Mouse (Mus musculus): ENCODE results near the gene Peg10. TPM values are rescaled to one million over a fixed set of nuclear protein-coding genes. Genes with fewer than 3 reads are reported as not detected.
"Not testable (repeated sequence)": the region's sequence is repeated elsewhere in the genome, so short reads cannot be mapped to it uniquely, and the experiment has no call there.

Peg10 gene
- total RNA-seq, 2 experiments from 2014 or later, result 0.19 TPM; not detected in 1

DNA sequence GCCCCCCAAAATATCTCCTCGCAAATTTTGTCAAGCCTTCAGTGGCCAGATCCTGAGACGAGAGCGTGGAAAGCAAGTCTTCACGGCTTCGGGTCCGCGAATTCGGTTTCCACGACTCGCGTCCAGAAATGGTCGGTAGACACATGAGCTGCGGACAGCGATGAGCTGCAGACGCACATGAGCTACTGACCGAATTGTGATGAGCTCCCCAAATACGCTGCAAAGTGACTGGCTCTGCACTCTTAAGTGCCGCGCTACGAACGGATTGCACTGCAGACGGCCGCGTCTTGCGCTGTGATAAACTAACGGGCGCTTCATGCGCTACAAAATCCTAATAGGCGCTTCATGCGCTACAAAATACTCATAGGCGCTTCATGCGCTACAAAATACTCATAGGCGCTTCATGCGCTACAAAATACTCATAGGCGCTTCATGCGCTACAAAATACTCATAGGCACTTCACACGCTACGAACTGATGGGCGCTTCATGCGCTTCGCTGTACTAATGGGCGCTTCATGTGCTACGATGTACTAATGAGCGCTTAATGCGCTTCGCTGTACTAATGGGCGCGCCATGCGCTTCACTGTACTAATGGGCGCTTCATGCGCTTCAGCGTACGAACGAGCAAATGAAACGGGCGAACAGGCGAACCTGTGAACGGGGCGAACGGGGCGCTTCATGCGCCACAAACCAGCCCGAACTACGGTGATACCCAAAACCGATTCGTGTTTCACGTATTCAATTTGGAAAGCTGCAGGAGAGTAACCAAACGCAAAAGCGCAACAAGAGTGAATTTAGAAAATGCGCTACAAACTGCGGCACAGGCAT, 785 bp downstream of the Peg10 start:
- no peak for ATAC-seq (replicated peaks; ENCODE audit: low FRiP score, poor library complexity, severe bottlenecking)

DNA sequence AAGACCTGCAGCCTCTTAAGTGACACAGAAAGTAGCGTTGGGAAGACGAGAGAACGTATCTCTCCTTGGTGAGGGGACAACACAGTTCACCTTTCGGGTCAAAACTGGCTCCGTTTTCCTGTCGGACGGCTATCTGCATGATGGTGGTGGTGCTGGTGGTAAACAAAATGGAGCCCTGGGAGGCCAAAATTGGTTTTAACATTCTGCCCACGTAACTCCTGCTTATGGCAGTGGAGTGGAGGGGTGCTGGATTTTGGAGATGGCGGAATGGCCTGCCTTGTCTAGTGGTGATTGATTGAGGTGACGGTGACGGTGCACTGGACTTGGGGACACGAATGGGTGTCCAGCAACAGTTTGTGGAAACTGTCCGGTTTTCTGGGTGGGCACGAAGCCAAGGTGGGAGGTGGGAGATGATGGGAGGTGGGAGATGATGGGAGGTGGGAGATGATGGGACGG, 1.4 kb downstream of the Peg10 start:
- ATAC-seq (replicated peaks; ENCODE audit: low FRiP score, poor library complexity, severe bottlenecking), result no peak

DNA sequence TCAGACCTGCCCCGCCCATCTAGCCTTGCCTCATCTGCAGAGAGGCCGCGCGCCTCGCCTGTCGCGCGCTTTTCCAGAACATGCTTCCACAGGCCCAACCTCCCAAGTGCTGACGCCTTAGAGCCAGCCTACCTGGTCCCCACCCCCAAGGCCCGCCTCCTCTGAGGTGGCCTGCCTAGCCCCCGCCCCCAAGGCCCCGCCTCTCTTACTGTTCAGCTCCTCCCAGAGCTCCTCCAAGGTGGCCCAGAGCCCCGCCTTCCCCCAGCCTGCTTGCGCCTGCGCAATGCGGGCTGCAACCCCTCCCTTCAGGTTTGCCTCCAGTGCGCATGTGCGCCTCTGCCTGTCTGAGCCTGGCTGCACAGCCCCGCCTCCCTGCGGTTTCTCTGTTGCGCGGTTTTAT, 2.0 kb downstream of the Peg10 start:
- ATAC-seq (replicated peaks; ENCODE audit: low FRiP score, poor library complexity, severe bottlenecking), result peak; percentile 83

DNA sequence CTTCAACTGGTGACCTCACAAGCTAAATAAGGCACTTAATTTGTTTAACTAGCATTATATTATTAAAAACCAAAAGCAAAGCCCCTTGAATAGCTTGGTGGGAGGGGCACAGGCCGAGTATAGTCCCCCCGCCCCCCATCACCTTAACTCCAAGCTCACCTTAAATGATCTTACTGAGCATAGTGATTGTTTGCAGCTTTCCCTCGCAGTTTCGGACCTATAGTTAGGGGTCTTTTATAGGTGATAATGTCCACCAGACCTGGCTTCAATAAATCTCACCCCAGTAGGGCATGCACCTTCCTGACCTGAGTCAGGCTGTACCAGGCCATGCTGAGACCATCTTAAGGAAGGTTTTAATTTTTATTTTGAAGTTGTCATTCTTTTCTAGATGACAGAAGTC, 4.2 kb downstream of the Peg10 start:
- no peak for ATAC-seq (replicated peaks; ENCODE audit: low FRiP score, poor library complexity, severe bottlenecking)

DNA sequence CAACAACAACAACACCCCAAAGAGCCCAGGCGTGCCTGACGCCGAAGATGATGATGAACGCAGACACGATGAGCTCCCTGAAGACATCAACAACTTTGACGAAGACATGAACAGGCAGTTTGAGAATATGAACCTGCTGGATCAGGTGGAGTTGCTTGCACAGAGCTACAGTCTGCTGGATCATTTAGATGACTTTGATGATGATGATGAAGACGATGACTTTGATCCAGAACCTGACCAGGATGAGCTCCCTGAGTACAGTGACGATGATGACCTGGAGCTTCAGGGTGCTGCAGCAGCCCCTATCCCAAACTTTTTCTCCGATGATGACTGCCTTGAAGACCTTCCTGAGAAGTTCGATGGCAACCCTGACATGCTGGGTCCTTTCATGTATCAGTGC, 7.2 kb downstream of the Peg10 start:
- no peak for ATAC-seq (replicated peaks; ENCODE audit: low FRiP score, poor library complexity, severe bottlenecking)

DNA sequence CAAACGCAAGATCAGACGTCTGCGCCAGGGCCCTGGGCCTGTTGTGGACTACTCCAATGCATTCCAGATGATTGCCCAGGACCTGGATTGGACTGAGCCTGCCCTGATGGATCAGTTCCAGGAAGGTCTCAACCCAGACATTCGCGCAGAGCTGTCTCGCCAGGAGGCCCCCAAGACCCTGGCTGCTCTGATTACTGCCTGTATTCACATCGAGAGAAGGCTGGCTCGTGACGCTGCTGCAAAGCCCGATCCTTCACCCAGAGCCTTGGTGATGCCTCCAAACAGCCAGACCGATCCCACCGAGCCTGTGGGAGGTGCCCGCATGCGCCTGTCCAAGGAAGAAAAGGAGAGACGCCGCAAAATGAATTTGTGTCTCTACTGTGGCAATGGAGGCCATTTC, 7.8 kb downstream of the Peg10 start:
- no peak for ATAC-seq (replicated peaks; ENCODE audit: low FRiP score, poor library complexity, severe bottlenecking)

DNA sequence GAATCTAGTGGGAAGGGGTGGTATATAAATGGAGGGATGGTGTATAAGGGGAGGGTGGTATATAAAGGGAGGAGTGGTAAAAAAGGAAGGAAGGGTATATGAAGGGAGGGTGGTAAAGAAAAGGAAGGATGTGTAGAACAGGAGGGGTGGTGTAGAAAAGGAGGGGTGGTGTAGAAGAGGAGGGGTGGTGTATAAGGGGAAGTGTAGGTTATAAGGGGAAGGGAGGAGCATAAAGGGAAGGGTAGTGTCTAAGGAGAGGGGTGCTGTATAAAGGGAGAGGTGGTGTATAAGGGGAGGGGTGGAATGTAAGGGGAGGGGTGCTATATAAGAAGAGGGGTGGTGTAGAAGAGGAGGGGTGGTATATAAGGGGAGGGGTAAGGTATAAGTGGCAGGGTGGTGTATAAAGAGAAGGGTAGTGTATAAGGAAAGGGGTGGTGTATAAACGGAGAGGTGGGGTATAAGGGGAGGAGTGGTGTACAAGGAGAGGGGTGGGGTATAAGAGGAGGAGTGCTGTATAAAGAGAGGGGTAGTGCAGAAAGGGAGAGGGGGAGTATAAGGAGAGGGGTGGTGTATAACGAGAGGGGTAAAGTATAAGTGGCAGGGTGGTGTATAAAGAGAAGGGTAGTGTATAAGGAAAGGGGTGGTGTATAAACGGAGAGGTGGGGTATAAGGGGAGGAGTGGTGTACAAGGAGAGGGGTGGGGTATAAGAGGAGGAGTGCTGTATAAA, 14.5 kb downstream of the Peg10 start:
- not testable (repeated sequence) for ATAC-seq (replicated peaks; ENCODE audit: low FRiP score, poor library complexity, severe bottlenecking)

DNA sequence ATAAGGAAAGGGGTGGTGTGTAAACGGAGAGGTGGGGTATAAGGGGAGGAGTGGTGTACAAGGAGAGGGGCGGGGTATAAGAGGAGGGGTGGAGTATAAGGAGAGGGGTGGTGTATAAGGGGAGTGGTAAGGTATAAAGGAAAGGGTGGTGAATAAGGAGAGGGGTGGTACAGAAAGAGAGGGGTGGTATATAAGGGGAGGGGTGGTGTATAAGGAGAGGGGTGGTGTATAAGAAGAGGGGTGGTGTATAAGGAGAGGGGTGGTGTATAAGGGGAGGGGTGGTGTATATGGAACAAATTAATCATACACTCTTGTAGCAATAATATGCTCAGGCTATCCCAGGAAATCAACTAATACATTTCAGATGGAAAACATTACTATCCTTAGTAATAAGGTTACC, 15.1 kb downstream of the Peg10 start:
- ATAC-seq (replicated peaks; ENCODE audit: low FRiP score, poor library complexity, severe bottlenecking), result peak; percentile 84

DNA sequence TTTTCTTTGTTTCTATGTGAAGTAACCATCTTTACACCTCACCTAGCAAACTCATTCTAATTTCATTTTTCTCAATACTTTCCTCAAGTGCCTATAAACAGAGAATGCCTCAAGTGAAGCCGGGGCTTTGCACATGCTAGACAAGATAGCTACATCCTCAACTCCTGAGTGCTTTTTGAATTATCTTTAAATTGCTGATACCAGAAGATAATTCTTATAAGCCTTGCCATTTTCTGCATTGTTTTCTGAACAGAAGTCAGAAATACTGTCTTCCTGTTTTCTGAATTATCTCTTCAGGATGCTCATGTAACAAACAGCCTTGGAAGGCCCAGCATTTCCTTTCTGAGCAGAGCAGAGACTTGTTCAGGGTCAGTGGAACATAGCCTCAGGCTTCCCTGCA, 49.2 kb downstream of the Peg10 start:
- no peak for ATAC-seq (replicated peaks; ENCODE audit: low FRiP score, poor library complexity, severe bottlenecking)

DNA sequence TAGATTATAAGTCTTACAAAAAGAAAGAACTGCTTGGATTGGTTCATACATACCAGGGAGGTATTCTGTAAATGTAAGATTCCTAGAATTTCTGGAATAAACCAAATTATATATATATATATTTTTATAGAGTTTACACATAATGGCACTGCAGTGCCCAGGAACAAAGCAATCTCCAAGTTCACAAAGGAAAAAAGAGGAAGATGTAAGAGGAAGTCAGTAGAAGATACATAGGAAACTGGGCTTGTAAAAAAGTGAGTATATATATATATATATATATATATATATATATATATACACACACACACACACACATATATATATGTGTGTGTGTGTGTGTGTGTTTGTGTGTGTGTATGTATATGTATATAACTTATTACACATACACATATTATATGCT, 50.2 kb downstream of the Peg10 start:
- ATAC-seq (replicated peaks; ENCODE audit: low FRiP score, poor library complexity, severe bottlenecking), result not testable (repeated sequence)

DNA sequence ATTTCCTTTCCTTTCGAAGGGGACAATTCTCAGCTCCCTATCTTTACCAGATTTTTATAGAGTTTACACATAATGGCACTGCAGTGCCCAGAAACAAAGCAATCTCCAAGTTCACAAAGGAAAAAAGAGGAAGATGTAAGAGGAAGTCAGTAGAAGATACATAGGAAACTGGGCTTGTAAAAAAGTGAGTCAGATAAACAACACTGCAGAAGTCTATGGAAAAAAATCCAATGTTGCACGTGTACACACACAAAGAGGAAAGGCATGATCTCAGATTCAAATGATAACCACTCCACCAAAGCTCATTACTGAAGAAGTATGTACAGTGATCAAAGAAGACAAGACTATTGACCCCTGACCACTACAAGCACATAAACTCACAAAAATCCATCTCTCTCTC, 51.3 kb downstream of the Peg10 start:
- no peak for ATAC-seq (replicated peaks; ENCODE audit: low FRiP score, poor library complexity, severe bottlenecking)

DNA sequence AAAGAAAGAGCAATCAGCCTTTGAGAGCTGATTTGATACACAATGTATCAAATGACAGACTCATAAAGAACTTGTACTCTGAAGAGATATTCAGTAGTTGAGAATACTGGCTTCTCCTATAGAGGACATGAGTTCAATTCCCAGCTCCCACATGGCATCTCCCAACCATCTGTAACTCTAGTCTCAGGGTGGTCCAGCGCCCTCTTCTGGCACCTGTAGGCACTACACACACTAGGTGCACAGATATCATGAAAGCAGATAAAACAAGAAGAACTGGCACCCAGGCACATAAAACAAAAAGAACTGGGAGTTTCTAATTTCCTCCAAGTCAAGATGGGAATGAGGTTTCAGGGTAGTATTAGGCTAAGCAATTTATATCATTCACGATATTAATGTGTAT, 52.3 kb downstream of the Peg10 start:
- no peak for ATAC-seq (replicated peaks; ENCODE audit: low FRiP score, poor library complexity, severe bottlenecking)

DNA sequence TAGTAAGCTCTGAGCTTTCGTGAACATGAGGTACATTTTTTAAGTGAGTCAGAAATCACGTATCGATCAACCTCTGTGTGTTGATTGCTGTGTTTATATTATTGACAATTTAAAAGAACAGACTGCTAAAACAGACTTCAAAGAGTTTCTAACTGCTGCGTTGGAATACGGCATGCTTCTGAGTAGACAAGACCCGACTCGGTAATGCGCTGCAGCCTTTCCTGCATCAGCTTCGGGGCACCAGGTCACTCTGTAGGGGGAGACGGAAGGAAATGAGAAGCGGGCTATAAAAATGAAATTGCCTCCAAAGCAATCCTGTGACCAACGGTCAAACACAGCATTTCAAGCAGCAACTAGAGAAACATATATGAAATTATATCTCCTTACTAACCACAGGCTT, 59.9 kb downstream of the Peg10 start:
- ATAC-seq (replicated peaks; ENCODE audit: low FRiP score, poor library complexity, severe bottlenecking), result no peak

Other genes starting within 250 kb of the Peg10 start
- gene Col1a2, start 242.5 kb upstream of the Peg10 start, total RNA-seq (2015; ENCODE audit: low replicate concordance), result 0.19 and 0.84 TPM in 2 replicates
- 0.51 and 0.70 TPM in 2 replicates for gene Col1a2, start 242.5 kb upstream of the Peg10 start, total RNA-seq (2017; ENCODE audit: low replicate concordance)
- gene Casd1, start 146.5 kb upstream of the Peg10 start, total RNA-seq (2015; ENCODE audit: low replicate concordance), result 5.2 and 6.7 TPM in 2 replicates
- gene Casd1, start 146.5 kb upstream of the Peg10 start, total RNA-seq (2017; ENCODE audit: low replicate concordance), result 10.0 and 17.4 TPM in 2 replicates
- gene Sgce, start 99 bp upstream of the Peg10 start, total RNA-seq (2015; ENCODE audit: low replicate concordance), result not detected in 2 replicates
- gene Sgce, start 99 bp upstream of the Peg10 start, total RNA-seq (2017; ENCODE audit: low replicate concordance), result 0.42 and 2.0 TPM in 2 replicates
- 0.21 and 0.38 TPM in 2 replicates for gene Ppp1r9a, start 155.6 kb downstream of the Peg10 start, total RNA-seq (2015; ENCODE audit: low replicate concordance)
- 0.70 and 4.0 TPM in 2 replicates for gene Ppp1r9a, start 155.6 kb downstream of the Peg10 start, total RNA-seq (2017; ENCODE audit: low replicate concordance)